Mouse (Mus musculus) lung, postnatal 0 days (tissue): Measurements from ENCODE around the gene Spry1.

ENCODE experiments used
- CTCF ChIP-seq: IDR thresholded peaks from 2 replicates; pipeline ENCODE4 v1.5.1; 2016; ENCODE audit warnings: antibody characterized with exemption, mild to moderate bottlenecking
- EP300 ChIP-seq: IDR thresholded peaks from 2 replicates; pipeline ENCODE4 v1.6.1; 2016; ENCODE audit warnings: antibody characterized with exemption, mild to moderate bottlenecking, control low read depth

DNA sequence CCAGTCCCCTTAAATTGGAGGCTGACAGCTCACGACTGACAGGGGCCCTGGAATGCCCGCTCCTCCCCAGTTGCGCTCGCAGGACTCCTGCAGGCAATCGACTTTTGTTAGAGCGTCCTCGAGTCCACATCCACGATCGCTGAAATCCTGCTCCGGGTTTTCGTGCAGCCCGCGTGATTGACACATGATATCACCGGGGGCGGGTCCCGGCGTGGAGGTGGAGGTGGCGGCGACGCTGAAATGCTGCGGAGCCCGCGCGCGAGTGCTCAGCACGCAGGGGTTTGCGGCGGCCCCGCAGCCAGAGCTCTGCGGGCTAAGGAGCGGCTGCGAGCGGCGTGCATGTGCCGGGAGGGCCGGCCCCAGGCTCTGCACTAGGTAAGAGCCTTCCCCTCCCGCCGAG is at the start of gene Spry1:
- TF ChIP-seq CTCF: peak; percentile 50
- TF ChIP-seq EP300: peak; percentile 39
